Mouse (Mus musculus): Measurements from ENCODE around the gene Kcne3.

Gene Kcne3

DNA sequence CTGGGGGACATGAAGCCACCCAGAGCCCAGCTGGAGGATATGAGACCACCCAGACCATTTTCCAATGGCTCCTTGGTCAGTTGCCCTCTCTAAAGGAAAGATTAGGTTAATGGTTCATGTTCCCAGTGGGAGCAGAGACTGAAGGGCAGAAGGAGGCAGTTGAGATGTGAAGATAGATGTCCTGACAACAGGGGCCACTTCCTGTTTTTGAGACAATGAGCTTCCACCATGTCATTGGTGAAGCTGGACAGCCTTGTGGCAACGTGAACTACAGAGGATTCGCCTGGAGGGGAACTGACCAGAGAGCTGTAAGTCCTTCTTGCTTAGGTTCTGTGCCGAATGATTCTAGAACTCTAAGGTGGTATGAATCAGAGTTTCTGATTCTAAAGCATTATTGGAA, at the start of gene Kcne3:
Kcne3 (plus strand) TSS at position 234 of the 400 bp plus-strand sequence.
- DNase-seq (ENCODE audit: low read depth, low spot score) = no peak

DNA sequence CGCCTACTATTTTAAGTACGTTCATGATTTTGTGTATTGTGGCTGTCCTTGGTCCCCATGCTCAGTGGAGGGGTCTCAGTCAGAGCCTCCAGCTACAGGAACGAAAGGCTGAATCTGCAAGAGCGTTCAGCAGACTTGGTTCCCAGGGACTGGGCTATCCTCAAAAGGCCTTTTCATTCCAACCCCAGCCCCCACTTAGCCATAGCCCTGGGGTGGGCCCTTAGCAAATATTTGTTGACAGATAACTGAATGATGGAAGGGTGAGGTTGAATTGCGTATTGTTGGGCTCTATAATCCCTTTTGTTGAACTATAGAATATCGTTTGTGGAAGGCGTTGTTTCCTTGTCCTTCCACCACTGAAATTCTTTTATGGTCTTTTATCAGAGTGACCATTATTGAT, 49.8 kb upstream of the Kcne3 start:
- no peak for DNase-seq (ENCODE audit: low read depth, low spot score)

DNA sequence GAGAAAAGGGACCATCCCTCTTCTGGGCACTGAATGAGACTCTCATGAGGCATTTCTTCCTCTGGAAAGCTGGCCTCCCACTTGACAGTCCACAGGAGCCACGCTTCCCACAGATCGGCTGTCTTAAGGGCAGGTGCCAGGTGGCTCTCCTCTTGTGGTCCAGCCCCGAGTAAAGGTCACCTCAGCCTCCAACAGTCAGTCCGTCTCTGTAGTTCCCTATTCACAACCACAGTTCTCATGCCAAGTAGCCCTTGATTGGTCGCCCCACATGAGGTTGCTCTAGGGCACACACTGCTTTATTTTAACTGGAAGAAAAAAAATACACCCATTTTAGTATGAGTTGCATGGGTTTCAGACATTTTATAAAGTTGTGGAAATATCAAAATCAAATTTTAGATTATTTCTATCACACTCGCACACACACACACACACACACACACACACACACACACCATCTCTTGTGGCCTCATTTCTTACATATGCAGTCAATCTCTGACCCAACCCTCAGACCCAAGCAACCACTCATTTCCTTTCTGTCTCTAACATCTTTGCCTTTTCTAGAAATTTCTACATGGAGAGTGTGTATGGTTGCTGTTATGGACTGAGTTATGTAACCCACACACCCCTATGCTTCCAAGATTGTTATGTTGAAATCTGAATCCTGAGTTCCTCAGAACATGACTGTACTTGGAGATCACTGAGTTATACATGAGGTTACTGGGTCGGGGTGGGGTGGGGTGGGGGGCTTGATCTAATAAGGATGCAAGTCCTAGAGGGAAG, 47.9 kb upstream of the Kcne3 start:
- no peak for DNase-seq (ENCODE audit: low read depth, low spot score)

DNA sequence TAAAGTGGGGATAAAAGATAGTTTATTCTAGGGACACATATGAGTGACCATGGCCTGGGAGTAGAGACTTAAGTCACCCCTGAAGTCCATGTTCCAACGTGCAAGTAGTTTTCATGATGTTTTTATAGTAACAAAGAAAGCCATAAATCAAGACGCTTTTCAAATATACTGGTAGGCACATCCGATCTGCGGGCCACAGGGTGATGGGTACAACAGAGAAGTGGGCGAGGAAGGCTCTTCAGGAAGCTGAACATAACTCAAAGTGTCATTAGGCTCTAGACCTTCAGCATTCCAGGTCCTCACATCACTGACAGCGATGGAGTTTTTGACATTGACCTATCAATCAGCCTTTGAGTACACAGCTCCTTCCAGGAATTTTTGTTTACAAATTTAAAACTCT, 45.7 kb upstream of the Kcne3 start:
- no peak for DNase-seq (ENCODE audit: low read depth, low spot score)

DNA sequence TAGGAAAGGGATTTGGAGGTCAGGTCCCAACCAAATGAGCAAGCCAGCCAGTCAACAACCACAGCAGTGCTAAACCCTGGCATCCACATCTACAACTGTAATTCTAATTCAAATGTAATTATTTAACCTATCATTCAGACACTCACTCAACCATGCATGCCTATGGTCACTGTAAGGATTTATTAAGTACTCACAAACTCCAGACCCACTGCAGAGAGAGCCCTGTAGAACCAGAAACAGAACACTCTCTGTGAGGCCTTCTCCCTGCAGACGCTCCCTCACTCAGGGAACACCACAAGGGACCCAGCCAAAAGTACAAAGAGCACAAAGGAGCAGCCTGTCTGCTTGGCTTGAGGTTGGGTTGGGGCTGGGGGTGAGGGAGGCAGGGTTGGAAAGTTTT, 43.9 kb upstream of the Kcne3 start:
- no peak for DNase-seq (ENCODE audit: low read depth, low spot score)

DNA sequence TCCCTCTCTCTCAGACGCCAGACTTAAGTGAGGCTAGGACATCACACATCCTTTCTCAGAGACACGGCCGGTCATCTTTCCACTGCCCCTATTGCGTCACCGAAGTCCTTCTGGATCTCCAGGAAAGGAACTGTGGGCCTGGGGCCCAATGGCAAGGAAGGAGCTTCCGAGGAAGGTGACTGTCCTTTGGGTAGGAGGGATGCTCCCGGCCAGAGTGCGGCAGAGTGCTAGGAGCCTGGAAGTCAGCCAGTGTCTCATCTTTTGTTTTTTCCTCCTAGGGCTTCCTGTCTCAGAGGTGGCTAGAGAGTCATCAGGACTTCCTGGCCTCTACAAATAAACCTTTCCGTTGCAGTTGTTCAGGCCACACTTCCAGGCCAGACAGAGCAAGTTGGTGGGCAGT, 39.3 kb upstream of the Kcne3 start:
- DNase-seq (ENCODE audit: low read depth, low spot score) = no peak

DNA sequence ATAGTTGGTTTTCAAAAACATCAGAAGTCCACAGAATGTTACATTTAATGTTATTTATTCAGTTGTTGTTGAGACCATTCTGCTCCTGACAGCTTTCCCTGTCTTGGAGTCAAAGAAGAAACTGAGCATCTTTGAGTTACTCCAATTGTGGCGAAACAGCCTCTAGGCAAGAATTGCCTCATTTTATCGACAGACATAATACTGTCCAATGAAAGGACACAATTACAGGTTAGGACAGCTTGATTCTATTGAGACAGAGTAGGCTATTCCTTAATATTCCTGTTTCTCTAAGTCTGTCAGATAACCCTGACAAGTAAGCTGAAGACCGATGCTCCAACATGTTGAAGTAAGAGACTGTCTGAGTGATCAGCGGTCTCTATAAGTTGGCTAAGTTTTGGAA, 38.2 kb upstream of the Kcne3 start:
- no peak for DNase-seq (ENCODE audit: low read depth, low spot score)

DNA sequence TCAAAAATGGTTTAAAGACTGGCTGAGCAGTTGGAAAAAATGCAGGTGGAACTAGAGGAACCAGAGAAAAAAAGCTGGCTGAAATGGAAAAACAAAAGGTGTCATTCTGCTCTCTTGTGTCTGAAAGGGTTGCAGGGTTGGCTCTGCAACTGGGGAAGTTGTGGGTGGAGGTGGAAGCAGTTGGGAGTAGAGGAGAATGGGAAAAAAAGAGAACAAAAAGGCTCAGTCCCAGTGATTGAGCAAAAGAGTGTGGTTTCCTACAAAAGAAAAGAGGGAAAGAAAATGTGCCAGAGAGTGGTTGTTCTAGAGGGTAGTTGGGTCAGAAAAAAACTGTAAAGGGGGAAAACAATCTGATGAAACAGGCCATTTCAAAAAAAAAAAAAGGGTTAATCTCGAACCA, 35.7 kb upstream of the Kcne3 start:
- no peak for DNase-seq (ENCODE audit: low read depth, low spot score)

DNA sequence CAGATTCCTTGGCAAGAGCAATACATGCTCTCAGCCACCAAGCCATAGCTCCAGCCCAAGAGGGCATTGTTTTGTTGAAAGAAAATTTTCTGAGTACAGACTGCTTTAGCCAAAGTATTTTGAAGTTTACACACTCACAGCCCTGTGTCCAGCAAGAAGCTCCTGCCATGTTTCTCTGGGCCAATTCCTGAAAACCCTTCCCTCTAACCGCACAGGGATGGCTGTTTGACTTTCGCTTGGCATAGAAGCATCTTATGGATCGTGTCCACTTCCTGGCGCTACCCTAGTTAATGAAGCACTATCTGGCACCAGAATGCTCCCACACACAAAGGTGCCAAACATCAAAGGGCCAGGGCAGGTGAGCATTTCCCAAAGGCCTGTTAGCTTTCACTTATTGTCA, 27.7 kb upstream of the Kcne3 start:
- no peak for DNase-seq (ENCODE audit: low read depth, low spot score)

DNA sequence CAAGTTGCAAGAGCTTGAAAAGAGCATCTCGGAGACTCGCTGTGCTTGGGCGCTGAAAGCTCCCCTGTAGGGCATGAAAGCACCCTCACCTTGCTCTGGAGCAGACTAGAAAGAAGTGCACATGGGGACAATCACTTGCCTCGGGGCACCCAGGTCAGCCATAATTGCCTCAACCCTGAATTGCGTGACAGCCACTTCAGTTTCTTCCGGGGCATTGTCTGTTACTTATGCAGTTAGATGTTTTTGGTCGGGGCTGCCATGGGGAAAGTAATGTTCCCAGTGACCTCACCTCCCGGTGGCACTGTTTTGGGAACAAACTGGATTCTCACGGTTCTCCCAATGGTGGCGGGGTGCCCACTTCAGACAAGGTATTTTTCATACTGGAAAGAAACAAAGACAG, 26.2 kb upstream of the Kcne3 start:
- no peak for DNase-seq (ENCODE audit: low read depth, low spot score)

DNA sequence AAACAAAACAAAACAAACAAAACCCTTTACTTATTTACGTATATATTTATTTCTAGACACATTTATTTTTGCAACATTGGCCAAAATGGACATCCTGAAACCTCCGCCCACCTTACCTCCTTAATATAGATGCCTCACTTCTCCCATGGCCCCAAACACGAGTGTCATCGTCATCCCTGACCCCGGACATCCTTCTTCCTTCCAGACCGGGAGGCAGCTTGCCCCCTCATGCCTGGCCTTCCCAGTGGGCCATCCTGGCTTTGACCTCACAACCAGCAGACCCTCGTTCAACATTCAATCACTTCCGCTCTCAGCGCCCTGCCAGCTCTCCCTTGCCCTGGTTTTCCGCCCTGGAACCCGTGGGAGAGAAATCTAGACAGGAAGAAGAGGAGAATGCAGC, 25.7 kb upstream of the Kcne3 start:
- no peak for DNase-seq (ENCODE audit: low read depth, low spot score)

DNA sequence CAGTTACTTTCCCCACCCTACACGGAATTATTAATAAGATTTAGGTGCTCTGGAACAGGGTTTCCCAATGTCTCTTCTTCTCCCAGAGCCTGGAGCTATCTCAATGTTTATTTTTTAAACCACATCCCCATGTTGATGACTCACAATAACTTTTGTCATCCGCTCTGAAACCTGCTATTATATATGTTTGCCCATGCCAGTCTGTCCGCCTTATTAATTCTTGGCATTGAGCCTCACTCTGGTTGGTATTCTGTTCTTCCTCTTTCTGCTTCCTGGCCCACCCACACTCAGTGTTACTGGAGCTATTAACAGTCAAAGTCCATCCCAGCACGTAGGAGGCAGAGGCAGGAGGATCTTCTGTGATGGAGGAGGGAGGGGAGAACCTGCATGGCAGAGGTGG, 18.6 kb upstream of the Kcne3 start:
- no peak for DNase-seq (ENCODE audit: low read depth, low spot score)

DNA sequence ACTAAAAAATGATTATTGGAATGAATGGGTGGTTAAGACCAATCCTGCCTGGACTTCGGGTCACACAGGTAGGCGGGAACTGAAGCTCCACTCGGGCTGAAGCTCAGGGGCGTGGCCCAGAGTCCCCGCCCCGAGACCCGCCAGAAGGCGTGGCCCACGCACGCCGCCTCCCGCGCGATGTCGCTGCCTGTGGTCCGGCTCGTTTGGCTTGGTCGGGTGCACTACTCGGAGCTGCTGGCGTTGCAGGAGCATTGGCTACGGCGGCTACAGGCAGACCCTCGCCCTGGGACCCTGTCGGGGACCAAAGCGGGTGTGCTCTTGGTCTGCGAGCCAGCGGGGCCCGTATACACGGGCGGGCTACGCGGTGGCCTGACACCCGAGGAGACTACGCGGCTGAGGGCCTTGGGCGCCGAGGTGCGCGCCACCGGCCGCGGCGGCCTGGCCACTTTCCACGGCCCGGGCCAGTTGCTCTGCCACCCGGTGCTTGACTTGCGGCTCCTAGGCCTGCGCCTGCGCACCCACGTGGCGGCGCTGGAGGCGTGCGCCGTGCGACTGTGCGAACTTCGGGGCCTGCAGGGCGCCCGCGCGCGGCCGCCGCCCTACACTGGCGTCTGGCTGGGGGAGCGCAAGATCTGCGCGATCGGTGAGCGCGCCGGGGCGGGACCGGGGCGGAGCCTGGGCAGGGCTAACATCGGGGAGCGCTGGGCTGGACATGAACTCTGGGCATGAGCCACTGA, 17.0 kb upstream of the Kcne3 start, which contains the start of gene Lipt2:
Lipt2 (plus strand) TSS at position 173 of the 737 bp plus-strand sequence.
- peak; percentile 70 for DNase-seq (ENCODE audit: low read depth, low spot score)

DNA sequence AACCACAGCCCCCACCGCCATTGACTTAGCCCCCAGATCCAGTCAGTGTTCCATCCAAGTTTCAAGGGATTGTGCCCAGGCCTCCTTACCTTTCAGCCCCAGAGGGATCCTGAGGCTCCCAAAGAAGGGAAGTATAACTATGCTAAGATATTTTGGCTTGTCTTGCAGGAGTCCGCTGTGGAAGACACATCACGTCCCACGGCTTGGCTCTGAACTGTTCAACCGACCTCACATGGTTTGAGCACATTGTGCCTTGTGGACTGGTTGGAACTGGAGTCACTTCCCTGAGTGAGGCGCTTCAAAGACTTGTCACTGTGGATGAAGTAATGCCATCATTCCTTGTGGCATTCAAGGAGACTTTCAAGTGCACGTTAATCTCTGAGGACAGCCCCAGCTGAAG, 16.3 kb upstream of the Kcne3 start:
- no peak for DNase-seq (ENCODE audit: low read depth, low spot score)

DNA sequence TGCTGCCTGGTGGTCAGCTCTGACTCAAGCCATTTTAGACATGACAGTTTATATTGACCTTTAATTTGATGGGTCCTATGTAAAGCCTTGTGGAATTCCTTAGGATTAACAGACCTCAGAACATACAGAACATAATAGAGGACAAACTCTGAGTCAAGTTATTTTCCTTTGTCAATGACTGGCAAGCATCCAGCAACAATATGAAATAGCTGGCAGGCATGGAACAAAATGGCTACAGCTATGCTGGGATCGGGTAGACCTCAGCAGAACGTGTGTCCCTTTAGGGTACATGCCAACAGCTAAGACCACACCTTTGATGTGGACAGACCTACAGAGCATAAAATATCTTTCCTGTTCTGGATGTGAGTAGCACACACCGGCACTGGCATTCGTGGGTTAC, 12.8 kb upstream of the Kcne3 start:
- DNase-seq (ENCODE audit: low read depth, low spot score) = no peak

DNA sequence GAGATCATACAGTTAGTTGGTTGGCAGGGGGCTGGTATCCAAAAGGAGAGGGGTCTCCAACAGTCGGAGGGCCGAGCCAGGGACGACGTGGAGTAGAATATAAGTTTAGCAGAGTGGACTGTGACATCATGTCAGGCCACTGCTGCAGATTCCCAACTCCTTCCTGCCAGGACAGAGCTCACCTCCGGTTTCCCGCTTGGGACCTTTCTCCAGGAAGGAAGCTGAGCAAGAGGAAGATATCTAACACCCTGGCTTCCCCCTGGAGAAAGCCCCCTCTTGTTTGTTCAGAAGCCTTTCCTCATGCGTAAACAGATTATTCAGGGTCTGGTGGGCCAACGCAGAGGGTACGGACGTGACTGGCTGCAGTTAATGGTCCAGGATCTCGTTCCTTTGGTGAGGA, 7.6 kb upstream of the Kcne3 start:
- DNase-seq (ENCODE audit: low read depth, low spot score) = no peak

DNA sequence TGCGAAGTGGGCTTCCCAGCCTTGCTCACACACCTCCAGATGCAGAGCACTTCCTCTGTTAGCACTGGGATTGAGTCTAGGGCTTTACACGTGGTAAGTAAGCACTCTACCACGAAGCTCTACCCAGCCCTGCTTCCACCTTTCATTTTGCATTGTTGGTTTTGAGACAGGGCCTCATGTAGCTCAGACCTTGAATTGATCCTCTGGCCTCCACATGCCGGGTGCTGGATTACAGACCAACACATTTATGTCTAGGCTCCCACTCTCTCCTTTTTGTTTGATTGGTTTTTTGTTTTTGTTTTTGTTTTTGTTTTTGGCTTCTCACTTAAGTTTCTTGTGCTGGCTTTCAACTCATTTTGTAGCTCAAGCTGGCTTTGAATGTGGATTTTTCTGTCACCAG, 5.5 kb upstream of the Kcne3 start:
- DNase-seq (ENCODE audit: low read depth, low spot score) = no peak

DNA sequence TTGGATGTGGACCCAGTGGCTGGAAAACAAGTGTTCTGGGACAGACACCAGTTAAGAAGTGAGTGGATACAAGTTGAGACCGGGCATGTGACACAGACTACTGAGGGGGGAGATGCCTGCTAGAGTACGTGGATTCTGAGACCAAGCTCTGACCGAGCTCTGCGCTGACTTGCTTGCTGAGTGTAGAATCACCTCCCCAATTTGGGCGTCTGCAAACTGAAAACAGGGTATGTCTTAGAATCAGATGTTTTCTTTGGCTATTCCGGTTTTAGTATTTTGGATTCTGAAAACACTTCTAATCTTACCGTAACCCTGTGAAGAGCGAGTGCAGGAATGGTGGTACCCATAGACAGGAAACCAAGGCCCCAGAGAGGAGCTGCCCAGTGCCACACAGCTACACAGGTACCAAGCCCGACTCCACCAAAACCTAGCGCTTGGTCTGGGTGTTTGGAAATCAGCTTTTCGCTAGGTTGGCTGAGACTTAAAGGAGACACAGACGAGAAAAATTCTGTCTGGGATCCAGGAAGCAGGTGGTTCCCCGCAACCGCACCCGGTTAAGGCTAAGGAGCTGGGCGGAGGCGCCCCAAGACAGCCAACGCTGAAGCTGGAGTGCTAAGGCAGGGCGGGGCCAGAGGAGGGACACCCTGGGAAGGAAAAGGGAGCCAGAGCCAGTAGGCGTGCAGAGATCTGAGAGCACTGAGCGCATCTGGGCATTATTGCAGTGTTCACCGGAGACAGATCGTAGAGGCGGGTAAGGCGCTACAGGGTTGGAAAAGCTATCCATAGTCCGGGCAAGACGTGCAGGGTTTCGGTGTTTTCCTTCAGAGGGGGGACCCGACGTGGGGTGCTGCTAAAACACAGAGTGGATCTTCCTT, 2.0 kb downstream of the Kcne3 start:
- DNase-seq (ENCODE audit: low read depth, low spot score) = no peak

DNA sequence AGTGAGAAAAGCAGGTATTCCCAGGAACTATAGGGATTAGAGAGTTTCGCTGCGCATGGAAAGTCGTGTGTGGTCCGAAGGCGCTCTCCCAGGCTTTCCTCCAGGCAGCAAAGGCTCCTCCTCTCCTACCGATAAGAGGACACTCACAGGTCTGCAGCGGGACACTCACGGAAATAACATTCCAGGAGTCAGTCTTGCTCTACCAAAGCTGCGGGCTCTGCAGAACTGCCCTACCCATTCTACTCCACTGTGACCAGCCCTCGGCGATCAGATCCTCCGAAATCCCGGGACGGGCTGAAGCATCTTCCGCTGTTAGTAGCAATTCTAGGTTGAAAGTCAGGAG, 2.6 kb downstream of the Kcne3 start:
- DNase-seq (ENCODE audit: low read depth, low spot score) = no peak

DNA sequence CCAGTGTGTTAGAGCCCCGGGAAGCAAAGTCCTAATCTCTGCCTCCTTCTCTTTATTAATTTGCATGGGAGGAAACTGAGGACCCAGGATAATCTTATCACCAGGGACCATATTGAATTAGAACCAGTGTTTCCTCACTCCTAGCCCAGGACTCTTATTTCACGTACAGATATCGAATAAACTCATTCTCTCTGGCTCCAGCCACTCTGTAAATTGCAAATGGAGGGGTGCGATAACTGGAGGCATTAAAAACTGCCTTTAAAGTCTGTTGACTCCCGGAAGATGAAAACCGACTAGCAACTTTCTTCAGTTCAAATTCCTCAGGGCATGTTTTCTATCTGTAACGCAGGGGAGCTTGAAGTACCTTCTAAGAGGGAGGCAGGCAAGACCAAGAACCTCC, 3.1 kb downstream of the Kcne3 start:
- DNase-seq (ENCODE audit: low read depth, low spot score) = no peak

DNA sequence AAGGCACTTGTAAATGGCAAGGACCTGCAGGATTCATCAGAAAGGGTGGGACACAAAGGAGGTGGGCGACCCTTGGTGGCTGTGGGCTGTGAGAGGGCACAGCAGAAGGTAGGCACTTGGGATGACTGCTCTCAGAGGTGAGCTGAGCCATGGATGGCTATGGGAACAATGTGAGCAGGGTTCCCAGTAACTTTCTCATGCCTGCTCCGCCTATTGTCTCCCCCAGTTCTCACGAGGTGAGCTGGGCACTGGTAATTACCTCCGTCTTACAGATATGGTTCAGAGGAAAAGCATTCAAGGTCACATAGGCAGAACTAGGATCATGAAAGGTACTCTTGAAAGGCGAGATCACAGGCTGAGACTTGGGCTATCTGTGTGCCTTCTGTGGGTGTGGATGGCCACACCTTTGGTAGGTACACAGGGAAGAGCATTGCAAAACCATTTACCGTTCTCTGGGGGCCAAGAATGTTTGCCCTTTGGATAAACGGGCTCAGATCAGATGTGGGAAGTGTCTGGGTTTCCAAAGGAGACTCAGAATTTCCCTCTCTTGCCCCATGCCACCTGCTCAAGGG, 3.6 kb downstream of the Kcne3 start:
- no peak for DNase-seq (ENCODE audit: low read depth, low spot score)

DNA sequence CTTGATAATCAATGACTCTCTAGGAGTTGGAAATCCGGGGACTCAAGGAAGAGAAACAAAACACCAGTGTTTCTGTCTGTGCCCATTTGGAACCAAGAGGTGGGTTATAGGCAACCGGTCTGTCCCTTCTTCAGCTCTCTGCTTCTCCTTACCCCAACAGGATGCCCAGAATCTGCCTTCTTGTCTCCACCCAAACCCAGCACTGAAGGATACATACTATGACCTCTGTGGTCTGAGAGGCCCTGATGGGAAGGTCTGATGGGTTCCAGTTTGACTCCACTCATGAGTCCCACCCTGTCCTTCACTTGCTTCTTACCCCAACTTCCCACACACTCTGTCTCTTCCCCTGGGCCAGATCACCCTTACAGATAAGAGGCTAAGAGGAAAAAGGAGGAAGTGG, 4.9 kb downstream of the Kcne3 start:
- no peak for DNase-seq (ENCODE audit: low read depth, low spot score)

All from brain, embryonic 18.5 days (tissue).